Mouse (Mus musculus): Measurements from ENCODE around the gene Mmp10. TPM values are rescaled to one million over a fixed set of nuclear protein-coding genes. Genes with fewer than 3 reads are reported as not detected.

Gene Mmp10
- polyA plus RNA-seq, 1 experiment: not detected

DNA sequence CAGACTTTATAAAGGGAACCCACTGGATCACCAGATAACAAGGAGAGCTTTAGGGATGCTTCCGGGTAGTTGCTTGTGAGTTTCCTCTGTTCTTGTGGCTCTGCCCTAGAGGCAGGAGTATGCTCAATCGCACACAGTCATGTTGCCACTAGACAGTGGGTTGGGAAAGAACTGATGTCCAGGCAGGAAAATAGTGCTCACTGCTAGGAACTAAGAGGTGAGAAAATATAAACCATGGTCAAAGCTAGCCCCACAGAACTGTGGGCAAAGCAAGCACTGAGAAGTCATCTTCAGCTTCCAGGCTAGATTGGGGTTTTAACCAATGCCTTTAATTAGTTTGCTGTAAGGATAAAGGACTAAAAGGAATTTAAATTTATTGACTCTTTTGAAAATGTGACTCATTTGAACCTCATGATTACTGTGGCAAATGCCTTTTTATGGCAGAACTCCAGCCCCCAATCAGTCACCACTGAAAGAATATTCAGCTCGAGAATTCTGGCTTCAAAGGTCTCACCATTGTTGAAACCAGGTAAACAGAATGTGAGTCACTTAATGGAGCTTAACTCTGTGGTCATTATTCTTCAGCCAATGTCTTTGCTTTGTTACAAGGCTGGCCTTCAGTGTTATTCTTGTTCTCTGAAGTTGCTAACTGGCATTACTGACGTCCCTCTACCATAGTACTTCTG, 24.2 kb downstream of the Mmp10 start:
- H3K4me3 ChIP-seq (replicated peaks; ENCODE audit: control insufficient read depth, low read depth, low read length): no peak overlapping the region
- H3K4me1 ChIP-seq (ENCODE audit: control insufficient read depth, insufficient read depth, low read length): no peaks in the 10 kb centered on the region
- TF ChIP-seq CTCF (IDR thresholded peaks at IDR 0.05; ENCODE audit: control insufficient read depth, insufficient read depth, low read length) (no peak), POLR2A (IDR thresholded peaks at IDR 0.05; ENCODE audit: borderline replicate concordance, control insufficient read depth, low read depth, low read length) (no peak)
- 74% methylated on average over 4 of the region's 4 CpGs for WGBS
- H3K27ac ChIP-seq (ENCODE audit: control insufficient read depth, insufficient read depth, low read depth, low read length, poor library complexity): no peak overlapping the region

DNA sequence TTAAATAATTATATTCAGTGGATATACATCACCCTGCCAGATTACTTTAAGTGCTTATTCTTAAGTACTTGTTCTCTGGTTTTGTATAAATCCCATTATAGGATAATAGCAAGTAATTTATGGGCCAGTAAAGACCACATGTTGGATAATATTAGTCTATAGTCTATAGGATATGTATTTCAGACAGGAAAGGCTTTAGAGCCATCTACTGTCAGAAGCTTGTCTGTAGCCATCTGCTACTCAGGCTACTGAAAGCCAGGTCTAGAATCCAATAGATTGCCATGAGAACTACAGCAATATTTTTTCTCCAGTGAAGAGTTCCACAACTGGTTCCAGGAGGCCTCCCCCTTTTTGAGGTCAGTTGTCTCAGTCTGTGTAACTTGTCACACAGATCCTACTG, 40.6 kb downstream of the Mmp10 start:
- H3K4me1 ChIP-seq (ENCODE audit: control insufficient read depth, insufficient read depth, low read length): no peaks in the 10 kb centered on the region
- no peak for TF ChIP-seq POLR2A (IDR thresholded peaks at IDR 0.05; ENCODE audit: borderline replicate concordance, control insufficient read depth, low read depth, low read length)
- TF ChIP-seq CTCF (IDR thresholded peaks at IDR 0.05; ENCODE audit: control insufficient read depth, insufficient read depth, low read length): no peak
- no peak overlapping the region for H3K4me3 ChIP-seq (replicated peaks; ENCODE audit: control insufficient read depth, low read depth, low read length)
- H3K27ac ChIP-seq (ENCODE audit: control insufficient read depth, insufficient read depth, low read depth, low read length, poor library complexity): no peak overlapping the region

DNA sequence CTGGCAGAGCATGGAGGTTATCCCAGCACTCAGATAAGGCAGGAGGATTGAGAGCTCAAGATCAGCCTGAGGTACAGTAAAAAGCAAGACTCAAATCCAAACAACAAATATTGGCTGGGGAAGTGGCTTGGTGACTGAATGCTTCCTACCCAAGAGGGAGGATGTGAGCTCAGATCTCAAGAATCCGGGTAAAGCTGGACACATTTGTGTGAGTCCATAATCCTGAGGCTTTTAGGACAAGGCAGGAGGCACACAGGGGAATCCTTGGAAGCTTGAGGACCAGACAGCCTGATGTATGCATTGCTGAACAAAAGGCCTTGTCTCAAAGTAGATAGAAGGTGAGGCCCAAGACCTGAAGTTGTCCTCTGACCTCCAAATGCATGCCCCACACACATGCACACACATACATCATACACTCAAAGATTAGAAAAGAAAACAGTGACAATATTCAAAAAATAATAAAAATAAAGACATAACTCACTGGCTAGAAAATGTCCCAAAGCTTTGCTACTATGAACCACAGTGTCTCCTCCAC, 42.8 kb downstream of the Mmp10 start:
- Histone ChIP-seq H3K4me1 (ENCODE audit: control insufficient read depth, insufficient read depth, low read length) (no peaks in the 10 kb centered on the region), H3K4me3 (replicated peaks; ENCODE audit: control insufficient read depth, low read depth, low read length) (no peak overlapping the region), H3K27ac (ENCODE audit: control insufficient read depth, insufficient read depth, low read depth, low read length, poor library complexity) (no peak overlapping the region)
- WGBS: 51% methylated on average over 1 of the region's 1 CpGs
- TF ChIP-seq POLR2A (IDR thresholded peaks at IDR 0.05; ENCODE audit: borderline replicate concordance, control insufficient read depth, low read depth, low read length) (no peak), CTCF (IDR thresholded peaks at IDR 0.05; ENCODE audit: control insufficient read depth, insufficient read depth, low read length) (no peak)

DNA sequence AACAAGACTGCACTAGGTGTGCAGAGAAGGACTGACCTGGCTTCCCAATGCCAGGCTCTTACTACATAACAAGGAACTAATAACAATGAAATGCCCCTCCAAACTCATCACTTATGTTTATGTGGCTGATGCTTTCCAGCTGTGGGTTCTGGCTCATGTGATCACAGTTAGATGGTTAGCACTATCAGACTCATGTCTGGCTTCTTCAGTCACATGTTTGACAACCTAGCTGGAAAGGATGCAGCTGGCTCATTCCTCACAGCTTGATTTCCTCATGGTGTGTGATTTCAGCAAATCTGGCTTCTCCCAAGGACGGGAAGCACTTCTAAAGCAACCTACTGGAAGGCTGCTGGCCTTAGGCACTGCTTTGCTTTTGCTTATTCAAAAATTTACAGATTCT, 43.3 kb downstream of the Mmp10 start:
- 56% methylated on average over 1 of the region's 1 CpGs for WGBS

DNA sequence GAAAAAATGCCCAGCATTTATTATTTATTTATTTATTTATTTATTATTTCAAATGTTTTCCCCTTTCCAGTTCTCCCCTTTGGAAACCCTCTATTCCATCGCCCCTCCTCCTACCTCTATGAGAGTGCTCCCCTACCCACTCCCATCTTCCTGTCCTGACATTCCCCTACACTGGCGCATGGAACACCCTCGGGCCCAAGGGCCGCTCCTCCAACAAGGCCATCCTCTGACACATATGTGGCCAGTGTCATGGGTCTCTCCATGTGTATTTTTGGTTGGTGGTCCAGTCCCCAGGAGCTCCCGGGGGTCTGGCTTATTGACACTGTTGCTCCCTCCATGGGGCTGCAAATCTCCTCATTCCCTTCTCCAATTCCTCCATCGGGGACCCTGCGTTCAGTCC, 43.8 kb downstream of the Mmp10 start:
- 86% methylated on average over 7 of the region's 7 CpGs for WGBS
- Histone ChIP-seq H3K4me1 (ENCODE audit: control insufficient read depth, insufficient read depth, low read length) (no peaks in the 10 kb centered on the region), H3K4me3 (replicated peaks; ENCODE audit: control insufficient read depth, low read depth, low read length) (no peak overlapping the region), H3K27ac (ENCODE audit: control insufficient read depth, insufficient read depth, low read depth, low read length, poor library complexity) (no peak overlapping the region)
- TF ChIP-seq CTCF (IDR thresholded peaks at IDR 0.05; ENCODE audit: control insufficient read depth, insufficient read depth, low read length) (no peak), POLR2A (IDR thresholded peaks at IDR 0.05; ENCODE audit: borderline replicate concordance, control insufficient read depth, low read depth, low read length) (no peak)

More for the DNA sequence above, 43.3 kb downstream of the Mmp10 start:
- no peaks in the 10 kb centered on the region for H3K4me1 ChIP-seq (ENCODE audit: control insufficient read depth, insufficient read depth, low read length)
- no peak overlapping the region for H3K4me3 ChIP-seq (replicated peaks; ENCODE audit: control insufficient read depth, low read depth, low read length)
- no peak overlapping the region for H3K27ac ChIP-seq (ENCODE audit: control insufficient read depth, insufficient read depth, low read depth, low read length, poor library complexity)
- no peak for TF ChIP-seq POLR2A (IDR thresholded peaks at IDR 0.05; ENCODE audit: borderline replicate concordance, control insufficient read depth, low read depth, low read length)

DNA sequence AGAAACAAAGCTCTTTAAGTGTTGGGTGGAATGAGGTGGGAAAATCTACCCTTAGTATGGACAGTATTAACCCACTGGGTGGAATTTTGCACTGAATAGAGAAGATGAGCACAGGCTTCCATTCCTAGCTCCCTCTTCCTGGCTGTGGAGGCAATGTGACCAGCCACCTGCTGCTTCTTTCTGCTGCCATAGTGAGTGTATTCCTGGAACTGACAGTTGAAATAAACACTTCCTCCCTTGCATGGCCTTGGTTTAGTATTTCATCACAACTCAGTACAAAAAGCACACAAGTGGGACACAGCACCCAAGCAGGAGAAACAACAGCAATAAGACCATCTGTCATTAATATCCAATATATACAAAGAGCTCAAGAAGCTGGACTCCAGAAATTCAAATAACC, 49.8 kb downstream of the Mmp10 start:
- no peak overlapping the region for H3K4me3 ChIP-seq (replicated peaks; ENCODE audit: control insufficient read depth, low read depth, low read length)
- H3K4me1 ChIP-seq (ENCODE audit: control insufficient read depth, insufficient read depth, low read length): peaks cover 2% of the 10 kb centered on the region; the same call in 1 of the 2 replicates
- no peak overlapping the region for H3K27ac ChIP-seq (ENCODE audit: control insufficient read depth, insufficient read depth, low read depth, low read length, poor library complexity)
- no peak for TF ChIP-seq POLR2A (IDR thresholded peaks at IDR 0.05; ENCODE audit: borderline replicate concordance, control insufficient read depth, low read depth, low read length)

DNA sequence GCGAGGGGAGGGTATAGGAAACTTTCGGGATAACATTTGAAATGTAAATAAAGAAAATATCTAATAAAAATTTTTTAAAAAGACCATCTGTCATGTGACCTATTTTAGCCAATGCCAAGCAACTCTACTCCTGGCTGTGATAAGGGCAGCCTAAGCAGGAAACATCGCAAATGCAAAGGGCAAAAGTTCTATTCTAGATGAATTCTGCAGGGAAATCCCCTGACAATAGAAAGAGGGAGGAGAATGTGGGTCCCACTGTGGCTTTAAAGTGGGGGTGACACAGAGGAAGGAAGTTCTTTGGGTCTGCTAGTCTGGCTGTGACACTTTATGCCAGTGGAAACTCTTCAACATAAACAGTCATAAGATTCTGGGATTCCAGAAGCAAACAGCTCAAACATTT, 51.4 kb downstream of the Mmp10 start:
- Histone ChIP-seq H3K4me1 (ENCODE audit: control insufficient read depth, insufficient read depth, low read length) (peaks cover 2% of the 10 kb centered on the region; the same call in 1 of the 2 replicates), H3K4me3 (replicated peaks; ENCODE audit: control insufficient read depth, low read depth, low read length) (no peak overlapping the region), H3K27ac (ENCODE audit: control insufficient read depth, insufficient read depth, low read depth, low read length, poor library complexity) (no peak overlapping the region)
- 45% methylated on average over 3 of the region's 3 CpGs for whole genome bisulfite sequencing
- TF ChIP-seq CTCF (IDR thresholded peaks at IDR 0.05; ENCODE audit: control insufficient read depth, insufficient read depth, low read length) (no peak), POLR2A (IDR thresholded peaks at IDR 0.05; ENCODE audit: borderline replicate concordance, control insufficient read depth, low read depth, low read length) (no peak)

DNA sequence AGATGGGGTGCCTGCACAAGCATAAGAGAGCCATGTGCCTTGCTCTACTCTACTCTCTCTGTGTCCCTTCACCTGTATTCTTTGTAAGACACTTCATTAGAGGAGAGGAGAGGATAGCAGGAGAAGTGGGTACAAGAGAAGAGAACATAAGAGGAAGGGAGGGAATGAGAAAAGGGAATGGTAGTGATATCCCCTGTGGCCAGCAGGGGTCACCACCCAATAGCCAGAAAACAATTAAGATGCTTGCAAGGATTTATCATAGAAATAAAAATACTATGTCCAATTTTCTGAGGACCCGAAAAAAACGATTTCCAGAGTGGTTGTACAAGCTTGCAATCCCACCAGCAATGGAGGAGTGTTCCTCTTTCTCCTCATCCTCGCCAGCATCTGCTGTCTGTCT, 52.2 kb downstream of the Mmp10 start:
- no peak overlapping the region for H3K27ac ChIP-seq (ENCODE audit: control insufficient read depth, insufficient read depth, low read depth, low read length, poor library complexity)
- H3K4me1 ChIP-seq (ENCODE audit: control insufficient read depth, insufficient read depth, low read length): peaks cover 2% of the 10 kb centered on the region; the same call in 1 of the 2 replicates
- WGBS: 22% methylated on average over 3 of the region's 3 CpGs
- TF ChIP-seq CTCF (IDR thresholded peaks at IDR 0.05; ENCODE audit: control insufficient read depth, insufficient read depth, low read length) (no peak), POLR2A (IDR thresholded peaks at IDR 0.05; ENCODE audit: borderline replicate concordance, control insufficient read depth, low read depth, low read length) (no peak)
- H3K4me3 ChIP-seq (replicated peaks; ENCODE audit: control insufficient read depth, low read depth, low read length): no peak overlapping the region
